Mouse (Mus musculus) bone marrow macrophage, adult 2 months (primary cell): ENCODE measurements around the gene Dpysl5.

Experiments used
- CTCF ChIP-seq: IDR thresholded peaks from 2 replicates; pipeline ENCODE4 v1.5.1; 2012; ENCODE audit warnings: low read depth, mild to moderate bottlenecking, low read length, moderate library complexity
- POLR2A ChIP-seq: IDR thresholded peaks from 2 replicates; pipeline ENCODE4 v1.6.1; 2012; ENCODE audit warnings: mild to moderate bottlenecking, low read depth, low read length, borderline replicate concordance

DNA sequence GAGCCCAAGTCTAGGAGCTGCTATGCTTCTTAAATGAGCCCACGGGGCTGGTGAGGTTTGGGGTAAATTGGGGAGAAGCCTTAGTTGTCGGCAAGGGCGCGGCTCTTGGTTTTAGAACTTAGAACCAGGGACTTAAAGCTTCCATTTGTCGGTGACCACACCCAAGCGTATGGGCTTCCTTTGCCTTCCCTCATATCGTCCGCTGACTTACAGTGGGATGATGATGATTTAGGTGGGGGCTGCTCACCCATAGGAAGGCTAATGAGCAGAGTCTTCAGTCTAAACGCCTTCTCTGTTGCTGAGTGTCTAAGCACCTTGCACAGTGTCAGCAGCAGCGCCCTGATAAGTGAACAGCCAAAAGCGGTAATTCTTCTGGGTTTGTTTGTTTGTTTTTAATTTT is 2.3 kb downstream of the Dpysl5 start:
- TF ChIP-seq CTCF, result no peak
- TF ChIP-seq POLR2A, result no peak
